Mouse (Mus musculus) c-Kit-negative CD71-positive TER-119-positive erythroid progenitor cells, embryonic 14.5 days (primary cell): ENCODE results near the gene Setdb2.

Source experiments
- DNase-seq: peaks from one replicate; pipeline ENCODE4 v3.0.0-alpha.2; 2013; ENCODE audit warnings: low read depth, low spot score

The Setdb2 gene

DNA sequence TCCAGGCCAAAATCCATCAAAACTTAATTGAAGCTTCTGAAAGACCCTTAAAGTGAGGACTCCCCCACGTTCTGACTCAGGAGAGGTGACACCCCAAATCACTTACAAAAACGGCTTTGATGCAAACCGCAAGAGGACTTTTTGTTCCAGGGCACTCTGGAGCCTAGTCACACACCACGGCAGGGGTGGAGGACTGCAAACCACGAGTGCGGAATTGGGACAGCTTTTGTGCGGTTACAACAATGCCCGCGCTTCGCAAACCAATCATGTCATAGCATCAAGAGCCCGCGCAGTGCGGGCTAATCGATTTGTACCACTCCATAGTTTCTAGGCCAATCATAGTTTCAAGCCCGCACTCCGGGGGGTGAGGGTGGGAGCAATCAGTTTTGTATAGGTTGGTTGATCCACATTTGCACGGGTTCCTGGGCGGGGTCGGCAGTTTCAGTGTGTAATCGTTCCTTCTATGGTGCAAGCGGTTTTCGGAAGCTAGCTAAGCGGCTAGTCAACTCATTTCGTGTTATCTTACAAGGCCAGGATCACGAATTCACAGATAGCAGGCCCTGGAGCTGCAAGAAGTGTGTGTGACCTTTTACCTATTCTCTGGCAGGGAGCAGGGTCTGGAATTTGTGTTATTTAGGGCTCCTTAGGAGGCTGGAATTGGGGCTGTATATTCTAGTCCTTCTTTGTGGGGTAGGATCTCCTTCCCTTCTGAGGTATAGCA is 70.2 kb downstream of the Setdb2 start:
- DNase-seq = no peak

DNA sequence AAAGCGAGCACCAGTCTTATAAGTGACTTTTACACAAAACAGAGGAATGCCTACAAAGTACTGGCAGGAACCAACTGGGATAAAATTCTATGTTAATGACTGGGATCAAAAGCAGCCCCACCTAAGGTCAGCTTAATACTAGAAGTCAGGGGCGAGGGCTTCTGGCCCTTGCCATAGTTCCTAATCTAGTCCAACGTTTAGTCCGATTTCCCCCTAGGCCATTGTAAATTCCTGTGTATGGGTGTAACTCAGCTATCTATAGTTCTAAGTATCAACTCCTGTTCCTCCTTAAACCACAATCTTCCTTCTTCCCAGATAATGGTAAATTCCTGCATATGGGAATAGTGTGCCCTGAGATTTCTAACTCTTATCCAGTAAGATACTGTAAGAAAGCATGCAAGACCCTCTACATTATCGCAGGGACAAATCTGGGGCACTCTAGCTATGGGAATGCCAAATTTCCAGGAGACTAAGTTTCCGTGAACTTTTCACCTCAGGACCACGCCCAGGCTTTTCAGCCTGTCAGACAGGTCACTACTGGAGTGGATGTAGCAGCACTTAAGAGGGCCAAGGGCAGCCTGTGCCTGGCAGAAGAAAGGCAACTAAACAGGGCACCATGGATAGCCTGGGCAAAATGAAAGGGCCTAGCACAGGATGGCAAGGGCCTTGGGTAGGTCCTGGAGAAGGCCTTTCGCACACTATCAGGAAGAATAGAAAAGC is 74.1 kb downstream of the Setdb2 start:
- no peak for DNase-seq

DNA sequence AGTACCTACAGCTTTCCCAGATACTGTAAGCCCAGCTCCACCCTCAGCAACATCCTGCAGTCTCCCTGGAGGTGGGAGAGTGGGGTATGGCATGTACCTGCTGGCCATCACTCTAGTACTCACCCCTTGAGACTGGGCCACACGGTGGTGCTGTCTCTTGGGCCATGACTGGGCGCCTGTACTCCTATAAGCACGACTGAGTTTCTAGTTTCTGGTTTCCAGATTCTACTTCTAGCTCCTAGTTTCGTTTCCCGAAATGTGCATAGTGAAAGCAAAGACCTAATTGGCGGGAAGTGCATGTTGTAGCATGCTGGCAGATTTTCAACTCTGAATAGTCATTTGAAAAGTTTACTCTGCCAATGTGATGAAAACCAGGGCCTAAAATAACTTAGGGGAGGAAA is 75.4 kb downstream of the Setdb2 start, which contains the start of gene Phf11d:
TSS of gene Phf11d (minus strand) at position 227 of the 401 bp plus-strand sequence.
- no peak for DNase-seq
